Mouse (Mus musculus) erythroblast, embryonic 14.5 days (primary cell): ENCODE data around the gene Zbtb40.

Experiments
- GATA1 ChIP-seq: IDR thresholded peaks from 2 replicates; pipeline ENCODE4 v1.6.1; 2012; ENCODE audit warnings: low read length, inconsistent platforms, mixed read lengths
- TAL1 ChIP-seq: IDR thresholded peaks from 3 replicates; pipeline ENCODE4 v1.6.1; 2012; ENCODE audit warnings: low read length, inconsistent platforms, mixed read lengths

- TF ChIP-seq TAL1 = no peak
- no peak for TF ChIP-seq GATA1
Observed at GRCm38 (mm10) chr4:137027051-137027450, 21.6 kb downstream of the Zbtb40 start.
